Mouse (Mus musculus) 3134 (cell line): Measurements from ENCODE around the gene Izumo4.

Experiments
- DNase-seq: peaks from one replicate; pipeline ENCODE4 v3.0.0-alpha.2; 2011; ENCODE audit warnings: low spot score; ENCODE audit not compliant: insufficient read length; ENCODE audit errors: extremely low read depth

The Izumo4 gene

DNA sequence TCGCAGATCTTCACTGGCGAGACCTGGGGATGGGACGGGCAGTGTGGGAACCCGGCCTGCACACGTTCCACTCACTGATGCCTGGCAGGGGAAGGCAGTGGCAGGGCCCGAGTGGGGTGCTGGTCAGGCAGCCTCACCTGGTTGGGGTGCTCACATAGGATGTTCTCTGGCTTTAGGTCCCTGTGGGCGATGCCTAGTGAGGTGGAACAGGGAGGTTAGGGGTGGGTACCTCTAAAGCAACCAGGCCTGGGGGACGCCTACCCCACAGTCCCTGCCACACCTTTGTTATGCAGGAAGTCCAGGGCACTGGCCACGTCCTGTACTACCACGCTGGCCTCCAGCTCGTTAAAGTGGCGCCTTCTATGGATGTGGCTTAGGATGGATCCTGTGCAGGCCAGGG is 33.0 kb upstream of the Izumo4 start:
- DNase-seq: no peak

DNA sequence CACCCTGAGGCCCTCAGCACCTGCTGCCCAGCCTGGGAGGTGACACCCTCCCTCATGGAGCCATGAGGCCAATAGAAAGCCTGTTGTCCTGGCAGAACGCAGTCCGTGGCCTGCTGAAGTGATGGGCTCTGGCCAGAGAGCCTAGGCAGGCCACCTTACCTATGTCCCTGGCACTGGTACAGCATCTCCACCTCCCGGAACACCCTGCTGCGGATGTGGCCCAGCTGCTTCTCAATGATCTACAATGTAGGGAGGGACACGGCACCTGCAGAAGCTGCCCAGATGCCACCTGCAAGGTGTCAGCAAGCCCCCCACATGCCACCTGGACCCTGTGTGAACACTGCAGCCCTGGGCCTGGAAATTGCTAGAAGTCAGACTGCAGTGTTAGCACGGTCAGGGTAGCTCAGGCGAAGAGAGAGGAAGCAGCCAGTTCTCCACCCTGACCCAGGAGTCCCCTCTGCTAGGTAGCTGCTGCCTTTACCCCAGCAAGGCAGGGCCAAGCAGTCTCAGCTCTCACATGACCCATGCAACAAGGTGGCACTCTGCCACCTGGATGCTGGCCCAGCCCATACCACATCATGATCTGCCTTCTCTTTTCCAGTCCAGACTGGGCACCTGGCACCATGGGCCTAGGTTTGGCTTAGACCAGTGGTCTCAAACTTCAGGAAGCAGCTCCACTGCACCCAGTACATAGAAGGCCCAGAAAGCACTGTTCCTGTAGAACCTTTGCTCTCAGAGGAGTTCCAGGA is 32.1 kb upstream of the Izumo4 start:
- peak; percentile 41 for DNase-seq

DNA sequence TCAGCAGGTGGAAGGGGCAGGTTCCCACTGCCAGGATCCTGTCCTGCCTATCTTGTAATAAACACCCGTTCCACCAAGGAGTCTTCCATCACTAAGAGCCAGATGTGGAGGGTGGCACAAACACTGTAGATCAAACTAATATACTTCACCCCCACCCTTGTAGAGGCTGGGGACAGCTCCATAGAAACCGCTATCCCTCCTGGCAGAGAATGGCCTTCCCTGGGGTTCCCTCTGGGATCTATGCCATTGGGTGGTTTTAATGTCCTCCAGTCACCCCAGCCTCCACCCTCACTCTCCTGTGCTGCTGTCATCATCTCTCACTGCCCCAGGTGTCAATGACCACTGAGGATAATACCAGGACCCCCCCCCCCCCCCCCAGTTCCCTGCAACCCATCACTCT is 31.5 kb upstream of the Izumo4 start:
- DNase-seq: no peak

DNA sequence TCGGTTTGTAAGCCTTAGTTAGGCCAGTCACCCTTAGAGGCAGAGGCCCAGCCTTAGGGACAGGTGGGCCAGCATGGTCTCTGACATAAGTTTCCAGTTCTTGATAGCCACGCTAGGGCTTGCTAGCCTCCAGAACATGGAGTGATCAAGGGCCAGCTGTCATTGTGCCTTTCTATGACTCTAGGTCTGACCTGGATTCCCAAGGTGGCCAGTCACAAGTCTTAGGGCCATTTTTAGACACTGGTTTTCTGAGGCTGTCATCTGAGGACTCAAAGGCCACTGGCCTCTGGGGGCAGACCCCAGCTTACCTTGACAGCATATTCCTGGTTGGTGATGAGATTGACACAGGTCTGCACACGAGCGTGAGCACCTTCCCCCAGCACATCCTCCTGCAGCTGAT is 30.7 kb upstream of the Izumo4 start:
- DNase-seq: no peak

DNA sequence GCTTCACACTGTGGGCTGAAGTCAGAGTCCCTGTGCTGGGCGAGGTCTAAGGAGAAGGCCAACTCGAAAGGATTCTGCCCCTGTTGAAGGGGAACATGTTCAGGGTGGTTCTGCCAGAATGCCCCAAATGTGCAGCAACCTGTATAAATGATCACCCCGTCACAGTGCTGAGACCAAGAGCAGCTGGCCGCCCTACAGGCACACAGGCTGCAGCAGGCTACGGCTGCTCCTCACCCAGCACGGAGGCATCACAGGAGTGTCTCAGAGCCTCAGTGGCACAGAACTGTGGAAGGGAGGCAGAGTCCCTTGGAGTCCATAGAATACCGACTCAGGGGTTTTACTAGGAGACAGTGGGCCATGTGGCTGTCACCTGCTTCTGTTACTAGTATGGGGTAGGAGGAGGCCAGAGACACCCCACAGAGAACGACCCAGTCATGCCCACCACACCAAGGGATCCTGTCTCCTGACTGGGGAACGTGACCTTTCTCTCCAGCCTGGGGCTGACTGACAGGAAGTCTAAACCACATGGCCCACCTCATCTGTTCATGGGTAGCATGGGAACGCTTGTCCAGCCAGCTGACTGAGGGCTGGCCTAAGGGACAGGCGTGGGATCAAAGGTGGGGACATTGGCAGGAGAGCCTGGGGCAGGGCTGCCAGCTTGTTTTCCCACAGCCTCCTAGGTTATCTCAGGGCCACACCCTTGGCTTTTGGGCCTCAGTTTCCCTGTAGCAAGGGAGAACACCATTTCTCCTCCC is 29.9 kb upstream of the Izumo4 start:
- DNase-seq: no peak

DNA sequence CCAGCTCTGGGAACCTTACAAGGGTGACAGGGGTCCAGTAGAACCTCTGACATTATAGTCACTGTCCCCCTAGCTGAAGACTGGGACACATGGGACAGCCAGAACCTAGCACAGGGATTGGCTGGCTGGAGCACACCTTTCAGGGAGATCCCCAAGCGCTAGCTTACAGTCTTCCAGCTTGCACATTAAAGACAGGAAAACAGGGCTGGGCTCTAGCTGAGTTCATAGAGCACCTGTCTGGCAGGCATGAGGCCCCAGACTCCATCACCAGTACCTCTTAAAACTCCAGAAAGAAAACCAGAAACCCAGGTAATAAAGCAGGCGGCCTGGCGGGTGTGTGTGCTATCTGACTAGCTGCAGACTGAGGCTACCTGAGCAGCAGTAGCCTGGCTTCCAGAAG is 28.3 kb upstream of the Izumo4 start:
- no peak for DNase-seq

DNA sequence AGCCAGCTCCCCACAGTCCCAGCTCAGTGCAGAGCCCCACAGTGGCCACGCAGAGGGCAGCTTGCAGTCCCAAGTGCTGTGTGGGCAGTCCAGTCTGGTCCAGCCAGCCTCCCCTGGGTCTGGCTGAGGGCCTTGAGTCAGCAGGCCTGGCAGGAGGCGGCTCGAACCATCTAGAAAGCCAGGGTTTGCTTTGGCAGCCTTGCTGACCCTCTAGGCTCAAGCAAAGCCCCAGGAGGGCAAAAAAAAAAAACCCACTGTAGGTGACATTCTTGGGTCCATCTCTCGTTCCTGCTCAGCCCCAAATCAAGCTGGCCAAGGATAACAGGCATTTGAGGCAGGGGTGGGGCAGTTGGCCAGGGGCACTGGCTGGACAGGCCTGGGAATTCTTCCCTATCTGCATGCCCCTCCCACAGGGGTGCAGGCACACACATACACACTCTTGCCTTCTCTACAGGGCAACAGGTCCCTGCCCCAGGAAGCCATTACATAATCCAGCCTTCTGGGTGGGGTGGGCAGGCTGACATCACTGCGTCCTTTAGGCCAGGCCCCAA is 27.7 kb upstream of the Izumo4 start:
- DNase-seq: peak; percentile 67

DNA sequence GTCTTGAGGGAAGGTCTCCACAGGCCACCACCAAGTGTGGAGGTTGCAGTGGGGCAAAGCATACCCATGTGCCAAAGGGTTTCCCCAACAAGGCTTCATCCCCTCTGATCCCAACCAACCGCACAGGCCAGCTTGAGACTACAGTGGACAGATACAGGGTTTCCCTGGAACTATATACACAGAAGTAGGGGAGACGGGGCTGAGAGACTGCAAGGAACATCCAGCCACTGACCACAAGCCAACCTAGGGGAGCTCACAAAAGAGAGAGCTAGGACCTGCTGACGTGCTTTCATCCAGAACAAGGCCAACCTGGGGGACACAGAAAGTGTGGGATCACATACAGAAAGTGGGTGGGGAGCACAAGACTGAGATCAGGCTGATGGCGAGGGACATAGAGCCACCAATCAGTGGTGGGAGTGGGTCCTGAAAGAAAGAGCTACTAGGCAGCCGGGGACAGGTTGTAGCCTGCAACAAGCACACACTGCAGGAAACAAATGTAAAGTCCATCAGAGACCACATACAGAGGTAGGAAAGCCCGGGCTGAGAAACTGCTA is 27.1 kb upstream of the Izumo4 start:
- no peak for DNase-seq

DNA sequence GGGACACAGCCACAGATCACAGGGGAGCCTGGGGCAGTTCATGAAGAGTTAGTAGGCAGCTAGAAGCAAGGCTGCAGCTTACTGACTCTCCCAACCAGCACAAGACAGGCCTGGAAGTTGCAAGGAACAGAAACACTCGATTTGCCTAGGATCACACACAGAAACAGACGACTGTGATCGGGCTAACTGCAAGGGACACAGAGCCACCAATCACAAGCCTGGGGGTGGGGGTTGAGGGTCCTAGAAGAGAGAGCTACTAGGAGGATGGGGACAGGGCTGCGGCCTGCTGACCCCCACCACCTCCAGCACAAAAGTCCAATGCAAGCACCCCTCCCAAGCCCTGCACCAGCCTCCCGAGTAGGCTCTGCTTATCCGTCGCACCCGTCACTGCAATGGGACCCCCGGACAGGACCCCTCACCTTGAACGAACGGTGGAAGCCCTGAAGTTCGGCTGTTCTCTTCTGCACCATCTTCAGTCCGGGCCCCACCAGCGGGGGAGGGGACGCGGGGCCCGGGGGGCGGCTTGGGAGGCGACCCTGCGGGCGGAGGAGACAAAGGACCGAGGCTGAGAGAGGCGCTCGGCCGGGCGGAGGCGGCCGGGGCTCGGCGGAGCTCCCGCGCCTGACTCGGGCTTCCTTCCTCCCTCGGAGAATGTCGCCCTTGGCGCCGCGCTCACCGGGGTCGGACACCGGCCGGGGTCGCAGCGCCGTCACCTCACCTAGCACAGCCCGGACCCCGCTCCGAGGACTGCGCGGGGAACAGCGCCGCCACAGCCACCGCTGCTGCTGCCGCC is 26.4 kb upstream of the Izumo4 start:
- peak; percentile 48 for DNase-seq

DNA sequence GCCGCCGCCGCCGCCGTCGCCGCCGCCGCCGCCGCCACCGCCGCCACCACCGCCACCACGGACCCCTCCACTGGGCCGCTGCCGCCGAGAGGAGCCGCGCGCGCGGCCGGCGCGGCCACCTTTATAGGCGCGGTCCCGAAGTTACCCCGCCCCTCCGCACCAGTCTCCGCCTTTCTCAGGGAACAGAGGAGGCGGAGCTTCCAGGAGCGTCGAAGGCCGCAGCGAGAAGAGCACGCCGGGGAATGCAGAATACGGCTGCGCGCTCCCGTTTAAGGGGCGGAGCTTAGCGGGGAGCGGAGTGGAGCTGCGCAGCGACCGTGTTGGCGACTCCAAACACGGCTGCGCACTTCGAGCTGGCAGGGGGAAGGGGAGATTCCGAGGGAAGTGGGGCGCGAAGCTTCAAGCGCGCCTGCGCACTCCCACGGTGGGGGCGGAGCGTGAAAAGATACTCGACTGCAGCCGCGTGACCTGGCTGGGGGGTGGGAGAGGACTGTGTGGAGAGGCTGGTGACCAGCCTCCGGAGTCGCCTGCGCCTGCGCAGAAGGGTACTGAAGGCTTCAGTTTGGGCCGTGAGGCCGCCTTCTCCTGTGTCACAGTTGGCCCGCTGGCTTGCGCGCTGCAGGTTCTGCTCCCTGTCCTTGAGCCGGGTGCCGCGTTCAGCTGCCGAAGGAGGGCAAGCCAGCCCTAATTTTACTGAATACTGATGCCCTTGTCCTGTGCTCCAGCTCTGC is 25.6 kb upstream of the Izumo4 start:
- peak; percentile 100 for DNase-seq

DNA sequence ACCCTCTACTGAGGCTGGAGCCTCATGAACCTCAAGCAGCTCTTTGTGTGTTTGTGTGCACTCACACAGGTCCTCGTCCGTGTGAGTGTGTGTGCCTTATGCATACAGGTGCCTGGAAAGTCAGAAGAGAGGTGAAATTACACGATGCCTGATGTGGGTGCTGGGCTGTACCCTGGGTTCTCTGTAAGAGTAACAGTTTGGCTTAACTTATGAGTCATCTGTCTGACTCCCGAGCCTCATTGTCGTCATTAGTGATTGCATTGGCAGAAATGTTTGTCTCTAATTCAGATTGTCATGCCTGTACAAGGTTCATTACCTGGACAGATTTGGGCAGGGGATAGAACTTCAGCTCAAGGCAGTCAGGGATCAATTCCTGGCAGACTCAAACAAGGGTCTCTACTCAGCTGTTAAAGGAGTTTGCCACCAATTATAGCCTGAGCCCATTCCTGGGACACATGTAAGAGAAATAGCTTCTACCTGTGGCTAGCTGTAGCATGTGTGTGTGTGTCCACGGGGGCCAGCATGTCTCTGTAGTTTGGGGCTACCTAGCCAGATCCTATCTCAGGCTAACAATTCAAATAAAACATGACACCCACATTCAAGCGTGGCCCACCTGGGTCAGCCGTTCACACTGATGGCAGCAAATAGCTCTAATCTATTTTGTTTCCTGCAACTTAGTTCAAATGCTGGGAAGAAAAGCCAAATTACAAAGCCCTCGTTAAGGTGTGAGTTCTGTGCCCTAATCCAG is 24.7 kb upstream of the Izumo4 start:
- DNase-seq: no peak

DNA sequence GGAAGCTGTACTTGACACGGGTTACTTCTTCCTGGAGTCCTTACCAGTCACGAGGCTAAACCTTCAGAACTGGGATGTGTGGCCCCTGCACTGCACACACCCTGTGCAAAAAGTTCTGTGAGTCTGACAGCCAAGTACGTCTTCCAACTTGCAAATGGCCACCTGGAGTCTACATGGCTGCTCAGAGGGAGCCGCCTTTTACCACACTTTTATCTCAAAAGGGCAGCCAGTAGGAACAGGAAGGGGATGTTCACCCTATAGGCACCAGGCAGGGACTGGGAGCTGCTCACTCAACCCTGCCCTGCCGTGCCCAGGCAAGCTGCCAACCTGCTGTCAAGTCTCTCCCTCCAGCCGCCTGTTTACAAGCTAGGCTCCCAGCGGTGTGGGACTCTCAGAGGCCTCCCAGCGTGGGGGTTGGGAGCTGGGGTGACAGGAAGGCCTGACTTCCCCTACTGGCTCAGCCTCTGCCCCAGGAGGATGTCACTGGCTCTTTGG is 24.0 kb upstream of the Izumo4 start, which contains the start of gene Mknk2:
Mknk2 (minus strand) TSS at position 171 of the 495 bp plus-strand sequence.
- DNase-seq: peak; percentile 88

DNA sequence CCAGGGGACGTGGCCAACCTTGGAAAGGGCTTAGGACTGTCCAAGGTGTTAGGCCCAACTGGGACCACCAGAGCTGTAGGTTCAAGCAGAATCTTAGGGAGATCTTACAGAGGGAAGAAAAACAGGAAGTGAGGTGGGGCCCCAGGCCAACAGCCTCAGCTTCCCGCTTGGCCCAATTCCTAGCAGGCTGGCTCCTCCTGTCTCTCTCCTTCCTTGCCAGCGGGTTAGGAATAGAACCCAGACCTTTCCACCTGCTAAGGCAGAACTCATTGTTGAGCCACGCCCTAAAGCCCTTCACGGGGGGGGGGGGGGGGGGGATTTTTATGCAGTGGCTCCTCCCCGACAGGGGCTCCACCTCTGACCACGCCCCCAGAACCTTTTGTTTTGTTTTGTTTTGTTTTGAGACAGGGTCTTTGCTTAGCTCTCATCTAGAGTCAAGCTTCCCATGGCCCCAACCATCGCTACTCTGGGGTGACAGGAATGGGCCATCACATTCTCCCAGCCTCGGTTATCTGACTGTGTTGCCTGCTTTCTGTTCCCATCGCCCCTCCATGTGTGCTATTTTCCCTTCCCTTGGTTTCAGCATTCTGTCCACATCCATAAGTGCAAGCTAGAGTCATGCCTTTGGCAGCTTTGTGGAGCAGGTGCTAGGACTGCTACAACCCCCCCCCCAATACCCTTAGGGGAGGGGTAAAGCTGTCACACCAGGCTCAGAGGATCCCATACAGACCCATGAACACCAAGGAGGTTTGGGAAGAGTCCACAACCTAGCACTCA is 23.2 kb upstream of the Izumo4 start:
- peak; percentile 64 for DNase-seq

DNA sequence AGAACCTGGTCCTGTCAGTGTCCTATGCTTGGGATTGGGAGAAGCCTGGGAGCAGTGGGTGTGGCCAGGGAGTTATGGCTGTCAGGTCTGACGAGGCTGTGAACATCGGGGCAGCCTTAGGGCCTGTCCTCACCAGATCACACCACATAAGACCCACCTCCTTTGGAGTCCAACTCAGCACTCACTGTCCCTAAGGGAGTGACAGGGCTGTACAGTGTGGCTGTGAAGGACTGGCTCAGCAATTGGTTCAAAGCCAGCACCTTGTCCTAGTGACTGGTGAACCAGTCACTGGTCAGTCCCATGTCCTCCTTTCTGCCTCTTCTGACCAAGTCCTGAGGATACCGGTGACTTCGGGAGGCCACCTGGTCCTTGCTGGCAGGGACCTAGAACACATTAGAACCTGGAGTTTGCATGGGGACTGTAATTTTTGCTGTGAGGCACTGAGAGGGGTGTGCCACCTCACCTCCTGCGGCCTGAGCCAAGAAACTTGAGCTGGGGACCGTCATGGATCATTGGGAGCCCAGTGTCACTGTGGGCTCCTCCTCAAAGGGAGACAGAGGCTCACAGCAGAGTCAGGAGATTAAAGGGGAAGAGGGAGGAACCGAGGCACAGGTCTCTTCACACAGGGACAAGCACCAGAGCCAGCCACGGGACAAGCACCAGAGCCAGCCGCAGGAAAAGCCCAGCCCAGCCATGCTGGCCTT is 22.3 kb upstream of the Izumo4 start:
- peak; percentile 79 for DNase-seq

DNA sequence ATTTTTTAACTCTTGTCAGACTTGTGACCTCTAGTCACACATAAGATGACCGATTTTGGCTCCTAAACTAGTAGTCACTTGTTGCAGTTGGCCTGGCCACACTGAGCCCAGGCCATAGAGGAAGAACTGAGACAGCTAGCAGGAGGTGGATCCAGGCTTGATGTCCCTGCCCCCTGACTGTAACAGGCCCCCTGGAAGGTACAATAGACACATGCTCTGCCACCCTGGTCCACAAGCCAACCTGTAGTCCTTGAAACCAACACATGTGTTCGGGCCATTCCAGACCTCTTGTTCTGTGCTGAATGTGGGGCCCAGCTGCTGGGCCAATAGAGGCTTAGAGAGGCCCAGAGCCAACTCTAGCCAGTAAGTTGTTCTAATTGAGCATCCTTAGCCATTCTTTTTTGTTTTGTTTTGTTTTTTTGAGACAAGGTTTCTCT is 21.7 kb upstream of the Izumo4 start:
- no peak for DNase-seq

DNA sequence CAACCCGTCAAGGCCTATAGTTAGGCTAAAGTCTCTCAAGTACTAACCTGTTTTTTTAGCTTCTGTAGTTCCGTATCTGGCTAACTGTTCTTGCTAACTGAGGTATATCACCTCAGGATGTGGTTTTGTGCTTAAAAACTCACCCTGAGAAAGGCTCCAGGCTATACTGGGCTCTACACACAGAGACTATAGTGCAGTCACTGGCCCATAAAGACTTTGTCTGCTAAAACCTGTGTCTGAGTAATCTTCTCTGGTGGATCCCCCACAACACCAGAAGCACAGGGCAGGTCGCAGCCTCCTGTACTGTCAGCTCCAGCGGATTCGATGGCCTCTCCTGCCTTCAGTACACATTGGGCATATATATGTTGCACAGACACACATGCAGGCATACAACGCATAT is 20.0 kb upstream of the Izumo4 start:
- no peak for DNase-seq

DNA sequence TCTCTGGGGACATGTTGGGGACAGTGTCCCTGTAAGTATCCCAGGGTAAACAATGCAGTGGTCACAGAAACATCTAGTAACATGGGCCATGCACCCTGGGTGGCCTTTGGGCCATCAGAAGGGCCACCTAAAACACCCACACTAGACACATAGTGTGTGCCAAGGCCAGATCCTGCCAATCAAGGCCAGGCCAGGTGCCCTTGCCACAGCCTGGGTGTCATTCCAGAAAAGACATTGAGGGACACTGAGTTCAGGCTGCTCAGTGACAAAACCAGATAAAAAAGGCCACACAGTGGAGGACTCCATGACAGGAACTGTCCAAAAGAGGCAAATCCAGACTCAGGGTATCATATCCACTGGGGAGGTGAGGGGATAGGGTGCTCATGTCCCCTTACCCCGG is 18.3 kb upstream of the Izumo4 start:
- no peak for DNase-seq

DNA sequence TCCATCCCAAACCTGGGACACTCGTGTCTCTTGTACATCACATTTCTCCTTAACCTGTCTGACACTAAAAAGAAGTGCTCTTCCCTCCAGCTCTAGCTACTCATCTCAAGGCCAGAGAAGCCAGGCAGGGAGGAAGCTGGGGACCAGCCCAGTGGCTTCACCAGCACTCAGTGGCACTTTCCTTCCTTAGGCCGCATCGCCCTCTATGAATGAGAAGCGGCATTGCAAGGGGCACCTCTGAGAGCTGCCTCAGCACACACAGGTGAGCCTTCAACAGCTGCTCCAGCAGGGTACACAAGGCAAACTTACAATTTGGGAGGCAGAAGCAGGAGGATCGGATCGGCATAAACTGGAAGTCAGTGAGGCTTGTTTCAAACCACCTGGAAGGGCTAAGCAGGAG is 17.8 kb upstream of the Izumo4 start:
- DNase-seq: no peak
